Mouse (Mus musculus) liver (tissue): ENCODE measurements around the gene Exoc3l.

Source experiments
- DNase-seq: peaks from one replicate; pipeline ENCODE4 v3.0.0-alpha.2; 2020; ENCODE audit warnings: mixed read lengths

Gene Exoc3l

DNA sequence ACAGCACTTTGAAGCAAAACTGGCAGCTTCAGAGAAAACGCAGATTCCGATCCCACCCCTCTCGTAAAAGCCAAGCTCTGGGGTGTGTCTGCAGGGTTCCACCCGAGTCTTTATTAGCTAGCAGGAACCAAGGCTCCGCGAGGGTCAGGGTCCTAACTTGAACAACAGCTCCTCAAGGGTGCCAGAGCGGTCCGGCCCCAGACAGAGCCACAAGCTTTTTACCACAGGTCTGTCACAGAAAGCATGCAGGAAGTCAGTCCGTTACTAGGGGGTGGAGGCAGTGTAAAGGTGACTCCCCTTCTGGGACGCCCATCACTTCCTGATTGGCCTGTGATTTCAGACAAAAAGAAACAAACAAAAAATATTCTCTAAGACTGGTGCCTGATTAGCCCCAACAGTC is 30.8 kb downstream of the Exoc3l start:
- no peak for DNase-seq

DNA sequence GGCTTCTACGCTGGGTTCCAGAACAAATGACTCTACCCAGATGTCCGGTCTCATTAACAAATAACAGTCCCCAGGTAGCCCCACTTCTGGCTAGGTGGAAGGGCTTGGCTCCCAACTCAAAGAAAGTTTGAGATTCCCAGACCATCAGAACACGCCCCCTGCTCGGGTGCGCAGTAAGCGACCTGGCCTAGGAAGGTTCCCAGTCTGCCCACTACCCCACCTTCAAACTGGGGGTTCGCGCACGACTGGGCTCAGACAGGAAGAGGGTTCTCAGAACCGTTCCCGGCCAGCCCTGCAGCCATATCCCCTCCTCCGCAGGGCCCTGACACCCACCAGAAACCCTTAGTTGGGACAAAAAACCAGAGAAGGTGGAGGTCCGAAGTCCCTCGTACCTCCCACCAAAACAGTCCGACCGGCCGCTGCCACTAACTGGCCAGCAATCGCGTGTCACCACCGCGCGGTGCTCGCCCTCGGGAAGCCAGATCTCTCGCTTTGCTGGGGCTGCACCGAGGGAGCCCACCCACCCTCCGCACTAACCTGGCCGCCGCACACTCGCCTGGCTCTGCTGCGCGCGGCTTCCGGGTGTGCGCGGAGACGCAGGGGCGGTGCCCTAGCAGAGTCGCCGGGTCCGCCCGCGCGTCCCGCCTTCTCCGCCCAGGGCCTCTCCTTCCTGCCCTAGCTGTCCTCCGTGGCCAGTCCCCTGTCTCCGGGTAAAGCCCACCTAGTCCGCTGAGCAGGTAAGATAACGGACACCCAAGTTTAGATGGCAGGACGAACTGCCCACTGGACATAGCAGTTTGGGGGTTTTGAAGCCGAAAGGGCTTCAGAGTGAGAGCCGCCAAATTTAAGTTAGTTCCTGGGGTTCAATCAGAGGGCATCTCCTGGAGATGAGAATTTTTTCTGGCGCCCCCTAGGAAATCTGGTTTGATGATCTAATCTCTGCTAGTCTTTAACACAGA is 31.6 kb downstream of the Exoc3l start, which contains the start of the genes Tradd and Fbxl8:
Gene Tradd, minus strand, starts transcription at position 586 of the 959 bp plus-strand sequence.
Gene Fbxl8, plus strand, starts transcription at position 625 of the 959 bp plus-strand sequence.
- DNase-seq, result peak; percentile 84

DNA sequence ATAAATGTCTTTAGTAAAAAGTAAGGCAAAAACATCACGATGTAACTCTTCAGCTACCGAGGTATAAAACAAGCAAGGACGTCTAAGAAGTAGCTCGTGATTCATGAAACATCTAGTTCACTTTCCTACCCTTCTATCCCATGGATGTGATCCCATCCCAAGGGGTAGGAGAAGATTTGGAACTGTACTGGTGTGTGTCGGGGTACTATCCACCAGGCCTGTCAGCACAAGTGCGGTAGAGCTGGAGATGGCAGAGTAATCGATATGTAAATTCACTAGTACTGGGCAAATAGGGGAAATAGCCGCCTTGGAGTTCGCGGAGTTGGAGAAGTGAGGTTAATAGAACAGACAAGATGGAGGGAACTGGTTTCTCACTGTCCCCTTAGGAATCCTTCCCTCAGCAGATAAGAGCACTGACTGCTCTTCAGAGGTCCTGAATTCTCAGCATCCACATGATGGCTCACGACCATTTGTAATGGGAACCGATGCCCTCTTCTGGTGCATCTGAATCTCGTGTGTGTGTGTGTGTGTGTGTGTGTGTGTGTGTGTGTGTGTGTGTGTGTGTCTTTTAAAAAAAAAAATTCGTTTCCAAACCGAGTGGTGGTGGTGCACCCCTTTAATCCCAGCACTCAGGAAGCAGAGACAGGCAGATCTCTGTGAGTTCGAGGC is 32.5 kb downstream of the Exoc3l start:
- no peak for DNase-seq

DNA sequence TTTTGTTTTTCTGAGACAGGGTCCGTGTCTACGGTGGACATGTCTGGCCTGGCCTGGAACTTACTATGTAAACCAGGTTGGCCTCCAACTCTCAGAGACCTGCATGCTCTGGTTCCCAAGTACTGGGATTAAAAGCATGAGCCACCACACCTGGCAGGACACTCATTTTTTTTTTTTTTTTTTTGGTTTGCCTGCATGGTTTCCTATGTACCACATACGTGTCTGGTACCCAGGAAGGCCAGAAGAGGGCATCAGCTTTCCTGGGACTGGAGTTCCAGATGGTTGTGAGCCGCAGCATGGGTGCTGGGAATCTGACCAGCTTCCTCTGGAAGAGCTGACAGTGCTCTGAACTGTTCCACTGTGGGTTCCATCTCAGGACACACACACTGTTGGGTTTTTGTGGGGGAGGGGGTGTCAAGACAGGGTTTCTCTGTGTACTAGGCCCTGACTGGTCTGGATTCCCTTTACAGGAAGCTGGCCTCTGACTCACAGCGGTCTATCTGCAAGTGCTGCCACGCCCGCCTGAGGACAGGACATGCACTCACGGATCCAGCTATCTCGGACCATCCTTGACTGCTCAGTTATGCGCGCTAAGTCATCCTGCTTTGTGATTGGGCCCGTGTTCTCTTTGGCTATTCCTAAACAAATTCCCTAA is 34.4 kb downstream of the Exoc3l start:
- peak; percentile 42 for DNase-seq

DNA sequence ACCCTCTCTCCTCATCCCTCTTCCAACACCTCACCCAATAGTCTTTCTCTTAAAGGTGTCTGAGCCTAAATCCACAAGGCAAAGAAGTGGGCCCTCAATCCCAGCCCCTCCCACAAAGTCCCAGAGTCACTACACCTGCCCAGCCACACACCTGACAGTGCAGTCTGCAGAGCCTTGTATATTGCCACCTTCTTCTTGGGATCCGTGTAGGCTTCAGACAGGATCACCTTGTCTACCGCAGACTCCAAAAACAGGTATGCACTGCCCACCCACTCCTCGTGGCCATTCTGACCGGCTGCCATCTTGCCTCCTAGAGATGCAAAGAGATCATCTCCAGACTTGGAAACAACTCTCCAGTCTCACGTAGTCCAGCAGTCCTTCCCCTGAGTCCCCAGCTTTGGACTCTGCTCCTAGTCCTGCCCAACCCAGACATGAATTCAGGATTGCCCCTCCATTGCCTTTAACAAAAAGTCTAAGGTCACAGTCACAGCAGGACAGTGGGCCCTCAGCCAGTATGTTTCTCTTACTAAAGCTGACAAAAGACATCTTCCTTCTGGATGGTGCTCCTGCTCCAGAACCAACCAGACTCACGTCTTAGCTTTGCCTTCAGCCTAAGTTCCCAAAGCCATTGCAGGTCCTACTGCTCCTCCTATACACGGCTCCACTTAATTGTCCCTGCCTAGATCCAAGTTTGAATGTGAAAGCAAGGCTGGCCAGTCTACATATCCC is 35.4 kb downstream of the Exoc3l start:
- no peak for DNase-seq

DNA sequence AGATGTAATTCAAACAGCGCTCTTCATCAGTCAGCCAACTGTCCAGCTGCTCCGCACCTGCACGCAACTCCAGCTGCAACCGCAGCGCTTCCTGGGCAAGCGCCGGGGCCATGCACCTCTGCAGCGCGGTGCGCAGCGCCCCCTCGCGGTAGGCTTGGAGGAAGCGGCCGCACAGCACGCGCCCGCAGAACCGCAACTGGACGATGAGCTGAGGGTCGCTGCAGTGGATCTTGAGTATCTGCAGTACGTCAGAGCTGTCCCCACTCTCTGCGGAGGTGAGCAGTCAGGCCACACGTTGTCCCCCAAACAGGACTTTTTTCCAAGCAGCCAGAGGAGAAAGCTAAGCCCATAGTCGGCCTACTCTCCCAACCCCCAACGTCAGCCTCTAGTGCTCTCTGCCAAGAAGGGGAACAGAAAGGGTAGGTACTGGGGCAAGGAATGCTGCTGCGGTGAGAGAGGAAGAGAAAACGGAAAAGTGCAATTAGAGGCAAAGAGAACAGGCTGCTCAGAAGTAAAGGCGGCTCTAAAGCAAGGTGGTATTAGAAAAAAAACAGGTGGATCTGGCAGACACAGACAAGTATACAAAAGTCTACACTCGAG is 36.1 kb downstream of the Exoc3l start:
- peak; percentile 81 for DNase-seq

DNA sequence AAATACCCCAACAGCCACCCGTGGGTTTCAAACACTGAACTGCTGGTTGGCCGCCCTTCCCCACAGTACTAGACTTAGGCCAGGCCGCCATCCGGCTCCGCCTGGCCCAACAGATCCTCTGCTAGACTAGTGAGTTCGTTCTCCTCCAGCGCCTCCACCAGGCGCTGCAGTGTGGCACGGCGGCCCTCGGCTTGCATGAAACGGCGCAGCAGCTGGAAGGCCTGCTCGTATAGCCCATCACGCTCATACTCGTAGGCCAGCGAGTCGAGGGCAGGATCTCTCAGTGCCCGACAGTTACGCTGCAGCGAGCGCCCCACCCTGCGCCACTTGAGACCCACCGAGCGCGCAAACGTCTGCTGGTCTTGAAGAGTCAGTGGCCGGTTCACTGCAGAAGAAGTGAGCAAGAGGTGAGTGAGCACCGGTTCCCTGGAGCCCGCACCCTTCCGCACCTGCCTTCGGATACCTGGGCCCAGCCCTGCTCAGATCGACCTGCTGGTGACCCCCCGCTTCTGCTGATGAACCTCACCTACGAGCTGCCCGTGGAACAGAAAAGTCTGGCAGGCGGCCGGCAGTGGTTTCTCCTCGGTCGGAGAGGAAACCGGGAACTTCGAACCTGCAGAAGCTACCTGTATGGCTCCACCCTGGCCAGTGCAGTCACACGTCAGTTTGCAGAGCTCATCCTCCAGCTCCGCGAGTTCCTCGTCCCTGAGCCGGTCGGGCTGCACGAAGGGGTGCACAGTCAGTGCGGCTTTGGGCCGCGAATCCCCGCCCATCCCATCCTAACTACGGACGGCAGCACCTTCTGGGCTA is 36.8 kb downstream of the Exoc3l start:
- peak; percentile 44 for DNase-seq

DNA sequence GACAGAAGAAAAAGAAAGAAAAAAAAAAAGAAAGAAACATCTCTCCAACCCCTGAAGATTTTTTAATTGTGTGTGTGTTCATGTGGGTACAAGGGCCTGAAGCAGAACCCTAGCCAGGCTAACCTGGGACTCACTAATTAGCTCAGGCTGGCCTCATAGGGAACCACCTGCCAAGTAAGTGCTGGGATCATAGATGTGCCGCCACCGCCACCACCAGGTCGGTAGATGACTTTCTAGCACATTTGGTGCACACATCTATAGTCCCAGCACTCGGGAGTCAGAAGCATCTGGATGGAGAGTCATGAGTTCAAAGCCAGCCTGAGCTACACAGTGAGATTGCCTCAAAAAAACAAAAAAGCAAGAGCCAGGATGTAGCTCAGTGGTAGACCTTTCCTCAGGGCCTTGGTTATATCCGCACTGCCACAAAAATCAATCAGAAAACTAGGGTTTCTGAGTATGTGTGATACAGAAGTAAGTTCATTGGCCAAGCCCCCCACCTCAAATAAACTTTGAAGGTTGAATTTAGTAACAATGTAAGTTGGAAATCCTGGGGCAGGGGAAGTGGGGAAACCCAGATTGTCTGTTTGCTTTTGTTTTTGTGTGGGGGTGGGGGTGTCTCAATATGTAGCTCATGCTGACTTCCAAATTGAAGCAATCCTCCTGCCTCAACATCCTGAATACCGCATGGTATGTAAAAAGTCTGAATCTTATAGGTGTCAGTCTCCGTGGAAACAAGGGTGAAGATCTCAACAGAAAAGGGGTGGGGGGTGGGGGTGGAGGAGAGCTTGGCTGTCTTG is 38.4 kb downstream of the Exoc3l start:
- no peak for DNase-seq

DNA sequence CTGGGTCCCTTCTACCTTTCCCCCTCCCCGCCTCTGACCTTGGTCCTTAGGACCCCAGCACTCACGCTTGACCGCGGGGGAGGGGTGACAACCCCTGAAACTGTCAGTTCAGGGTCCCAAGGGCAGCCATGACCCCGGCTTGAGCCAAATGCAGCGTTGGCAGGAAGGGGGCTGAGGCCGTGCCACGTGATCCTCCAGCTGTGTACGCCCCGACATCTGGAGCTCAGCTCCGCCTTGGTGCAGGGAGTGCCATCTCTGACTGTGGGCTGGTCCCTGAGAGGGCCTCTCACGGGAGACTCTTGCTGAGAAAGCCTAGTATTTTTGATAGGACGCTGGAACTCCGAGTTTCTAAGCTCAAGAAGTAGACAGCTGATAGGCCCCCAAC is 40.9 kb downstream of the Exoc3l start, which contains the start of gene B3gnt9:
Gene B3gnt9, minus strand, starts transcription at position 188 of the 385 bp plus-strand sequence.
- peak; percentile 86 for DNase-seq

DNA sequence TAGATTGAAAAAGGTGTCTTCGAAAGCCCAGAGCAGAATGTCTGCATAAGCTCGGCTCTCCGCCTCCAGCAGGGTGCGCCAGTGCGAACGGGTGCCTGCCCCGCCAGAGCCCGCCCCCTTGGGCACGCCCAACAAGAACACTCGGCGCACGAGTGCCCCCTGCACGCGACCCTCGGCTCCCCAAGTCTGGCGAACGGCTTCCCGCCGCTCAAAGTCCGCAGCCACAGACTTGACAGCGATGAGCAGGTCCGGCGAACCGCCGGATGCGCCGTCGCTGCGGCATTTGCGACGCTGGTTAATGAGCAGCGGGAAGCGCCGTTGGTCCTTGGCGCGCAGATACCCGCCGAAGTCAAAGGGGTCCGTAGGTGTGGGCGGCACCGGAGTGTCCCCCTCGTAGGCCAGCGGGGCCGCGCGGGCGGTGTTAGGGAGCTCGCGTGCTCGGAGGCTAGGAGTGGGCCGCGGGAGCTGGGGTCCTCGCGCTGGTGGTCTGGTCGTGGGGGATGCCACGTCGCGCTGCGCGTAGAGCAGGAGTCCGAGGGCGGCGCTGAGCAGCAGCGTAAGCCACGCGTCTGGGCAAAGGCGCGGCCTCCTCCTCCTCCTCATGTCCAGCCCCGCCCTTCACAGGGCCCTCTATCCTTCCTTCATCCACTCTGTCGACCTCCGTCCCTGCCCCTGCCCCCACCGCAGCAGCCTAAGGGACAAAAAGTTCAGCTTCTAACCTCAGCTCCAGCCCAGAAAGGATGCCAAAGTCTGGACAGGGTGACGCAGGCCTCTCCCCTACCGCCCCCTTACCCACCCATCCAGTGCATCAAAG is 41.5 kb downstream of the Exoc3l start:
- DNase-seq, result peak; percentile 92

DNA sequence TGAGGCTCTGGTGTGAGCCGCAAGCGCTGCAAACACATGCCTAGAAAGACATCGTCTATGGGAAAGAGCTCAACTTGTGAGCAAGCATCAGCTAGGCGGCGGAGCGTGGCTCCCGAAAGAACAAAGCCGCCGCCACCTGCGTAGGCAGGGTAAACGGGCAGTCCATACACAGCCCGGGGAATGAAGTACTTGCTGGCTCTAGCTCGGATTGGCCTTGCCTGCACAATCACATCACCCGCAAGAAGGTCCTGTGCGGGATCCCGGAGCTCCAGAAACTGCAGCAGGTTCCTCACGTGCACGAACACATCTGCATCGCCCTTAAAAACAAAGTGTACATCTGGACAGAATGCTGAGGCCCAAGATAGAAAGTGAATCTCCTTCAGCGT is 42.1 kb downstream of the Exoc3l start:
- DNase-seq, result no peak

DNA sequence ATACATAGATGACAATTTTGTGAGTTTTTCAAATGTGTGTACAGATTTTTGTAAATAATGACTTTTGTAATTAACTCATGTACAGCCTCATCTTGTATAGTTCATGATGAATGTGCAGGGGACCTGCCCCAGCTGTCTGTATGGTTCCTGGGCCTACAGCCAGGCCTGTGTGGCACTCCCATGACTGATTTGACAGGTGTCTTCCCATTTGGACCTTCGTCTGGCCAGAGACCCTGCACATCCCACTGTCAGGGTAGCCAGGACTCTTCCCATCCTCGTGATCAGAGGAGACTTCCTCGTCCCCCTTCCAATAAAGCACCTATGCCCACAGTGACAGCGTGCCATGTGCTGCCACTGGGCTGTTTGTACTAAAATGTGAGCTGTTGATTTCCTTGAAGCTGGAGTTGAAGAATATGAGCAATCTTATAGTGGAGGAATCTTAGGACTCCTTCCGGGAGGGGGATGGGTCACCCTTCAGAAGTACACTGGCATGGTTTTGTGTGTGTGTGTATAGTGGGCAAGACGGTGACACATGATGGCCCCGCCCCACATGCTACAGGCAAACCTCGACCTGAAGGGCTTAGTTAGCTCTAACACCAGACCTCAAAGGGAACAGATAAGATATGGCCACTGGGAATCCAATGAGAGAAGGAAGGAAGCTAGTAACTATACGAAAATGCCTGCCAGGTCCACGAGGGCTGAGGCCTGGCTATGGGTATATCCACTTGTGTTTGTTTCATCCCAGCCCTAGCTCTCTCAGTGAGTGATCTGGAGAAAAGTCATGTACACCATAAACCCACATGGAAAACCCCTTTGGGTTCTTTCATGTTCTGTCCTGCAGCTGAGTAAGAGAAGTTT is 43.0 kb downstream of the Exoc3l start:
- DNase-seq, result no peak

DNA sequence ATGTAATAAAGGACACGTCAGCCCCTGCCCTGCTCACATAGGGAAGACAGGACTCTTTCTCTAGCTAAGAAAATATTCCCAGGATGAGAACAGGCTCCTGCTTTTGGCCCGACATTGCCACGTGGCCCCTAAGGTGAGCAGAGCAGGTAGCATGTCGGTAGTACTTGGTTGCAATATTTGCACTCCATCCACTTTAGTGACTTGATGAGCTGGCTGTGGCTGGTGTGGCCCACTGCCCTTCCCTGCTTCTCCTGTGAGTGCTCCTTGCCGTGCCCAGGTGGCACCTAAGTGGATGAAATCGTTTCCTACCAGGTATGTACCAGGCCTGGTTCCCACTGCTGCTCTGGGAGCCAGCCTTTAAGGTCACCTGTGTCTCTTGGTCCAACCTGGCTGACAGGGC is 43.9 kb downstream of the Exoc3l start:
- DNase-seq, result no peak

DNA sequence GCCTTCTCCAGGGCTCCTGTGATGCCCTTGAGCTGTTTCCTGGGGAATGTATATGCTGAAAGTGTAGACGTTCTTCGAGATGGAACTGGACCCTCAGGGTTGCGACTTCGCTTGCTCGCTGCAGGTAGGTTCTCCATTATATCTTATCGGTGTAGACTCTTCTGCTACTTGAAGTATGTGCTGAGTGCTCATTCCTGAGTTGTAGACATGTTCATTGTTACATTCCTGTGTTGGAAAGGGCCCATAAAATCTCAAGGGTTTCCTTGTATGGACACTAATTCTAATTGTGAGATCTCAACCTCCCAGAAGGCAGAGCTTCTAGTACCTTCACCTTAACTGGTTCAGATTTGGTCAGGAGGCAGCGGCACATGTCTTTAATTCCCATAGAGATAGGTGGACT is 54.9 kb downstream of the Exoc3l start:
- no peak for DNase-seq
